Mouse (Mus musculus): Measurements from ENCODE around the gene Prnd.

The Prnd gene

GRCm38 (mm10) chr2:131950598-131951095 lies at the start of gene Prnd:
Prnd (plus strand) TSS chr2:131950861.
- DNase-seq, result peak in 1 of 2 experiments; percentile 27

GRCm38 (mm10) chr2:131902423-131902822 lies 48.2 kb upstream of the Prnd start:
- DNase-seq, result no peak

GRCm38 (mm10) chr2:131902867-131903266 lies 47.8 kb upstream of the Prnd start:
- DNase-seq, result no peak

- no peak for DNase-seq
These were observed 45.6 kb upstream of the Prnd start for GRCm38 (mm10) chr2:131905025-131905424.

- no peak for DNase-seq
These were observed 44.9 kb upstream of the Prnd start for GRCm38 (mm10) chr2:131905776-131906175.

- DNase-seq, result no peak
These were observed 44.4 kb upstream of the Prnd start for GRCm38 (mm10) chr2:131906266-131906665.

- DNase-seq, result no peak
These were observed 43.8 kb upstream of the Prnd start for GRCm38 (mm10) chr2:131906846-131907245.

GRCm38 (mm10) chr2:131907311-131907710 lies 43.4 kb upstream of the Prnd start:
- no peak for DNase-seq

GRCm38 (mm10) chr2:131908351-131908861 lies 42.3 kb upstream of the Prnd start:
- no peak for DNase-seq

GRCm38 (mm10) chr2:131908906-131909305 lies 41.8 kb upstream of the Prnd start:
- DNase-seq, result no peak

GRCm38 (mm10) chr2:131909683-131910572 lies 40.7 kb upstream of the Prnd start, which contains the start of the genes Prnp and Prn:
Prnp (plus strand) TSS chr2:131909928.
Prn (plus strand) TSS chr2:131909957.
- DNase-seq, result peak; percentile 80 to 88

GRCm38 (mm10) chr2:131910847-131911246 lies 39.8 kb upstream of the Prnd start:
- DNase-seq, result no peak

GRCm38 (mm10) chr2:131911341-131911740 lies 39.3 kb upstream of the Prnd start:
- no peak for DNase-seq

- no peak for DNase-seq
These were observed 38.0 kb upstream of the Prnd start for GRCm38 (mm10) chr2:131912526-131913258.

GRCm38 (mm10) chr2:131932275-131932902 lies 18.3 kb upstream of the Prnd start:
- no peak for DNase-seq

GRCm38 (mm10) chr2:131933013-131933412 lies 17.6 kb upstream of the Prnd start:
- no peak for DNase-seq

GRCm38 (mm10) chr2:131933598-131933997 lies 17.1 kb upstream of the Prnd start:
- no peak for DNase-seq

- DNase-seq, result no peak
These were observed 16.4 kb upstream of the Prnd start for GRCm38 (mm10) chr2:131934243-131934642.

- no peak for DNase-seq
These were observed 15.1 kb upstream of the Prnd start for GRCm38 (mm10) chr2:131935390-131936105.

- DNase-seq, result no peak
These were observed 14.3 kb upstream of the Prnd start for GRCm38 (mm10) chr2:131936410-131936809.

GRCm38 (mm10) chr2:131939404-131940111 lies 11.1 kb upstream of the Prnd start:
- peak in 1 of 2 experiments; percentile 60 for DNase-seq
